Mouse (Mus musculus): ENCODE data around the gene Sprn. TPM values are rescaled to one million over a fixed set of nuclear protein-coding genes. Genes with fewer than 3 reads are reported as not detected.

Gene Sprn
- total RNA-seq, 1 experiment from 2014 or later, result 0.67 TPM

DNA sequence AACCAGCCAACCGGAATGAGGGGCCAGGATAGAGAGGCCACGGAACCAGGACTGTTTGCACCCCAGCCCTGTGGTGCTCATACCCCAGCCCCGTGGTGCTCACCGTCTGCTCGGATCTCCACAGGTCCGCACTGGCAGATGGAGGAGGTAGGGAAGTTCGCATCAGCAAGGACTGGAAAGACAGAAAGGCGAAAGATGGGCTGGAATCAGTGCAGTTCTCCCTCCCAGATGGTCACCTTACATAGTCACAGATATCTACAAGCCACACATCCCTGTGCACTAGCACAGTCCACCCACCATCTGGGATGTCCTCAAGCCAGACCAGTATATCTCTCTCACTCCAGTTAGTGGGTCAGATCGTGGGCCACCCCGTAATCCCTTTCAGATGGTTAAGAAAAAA, 53.2 kb downstream of the Sprn start:
- no peak for DNase-seq

Other genes starting within 250 kb of the Sprn start
- gene Utf1, start 211.1 kb downstream of the Sprn start, total RNA-seq (2021), result not detected in 2 replicates
- not detected in 2 replicates for gene 6430531B16Rik, start 176.1 kb downstream of the Sprn start, total RNA-seq (2021)
- gene Adam8, start 162.3 kb downstream of the Sprn start, total RNA-seq (2021), result 1.5 and 3.0 TPM in 2 replicates
- 16.3 and 18.2 TPM in 2 replicates for gene Zfp511, start 118.5 kb downstream of the Sprn start, total RNA-seq (2021)
- gene Tubgcp2, start 118.2 kb downstream of the Sprn start, total RNA-seq (2021), result 27.2 and 28.0 TPM in 2 replicates
- gene Msx3, start 105.8 kb downstream of the Sprn start, total RNA-seq (2021), result not detected in 2 replicates
- 6.8 and 7.7 TPM in 2 replicates for gene Caly, start 72.3 kb downstream of the Sprn start, total RNA-seq (2021)
- gene Prap1, start 61.5 kb downstream of the Sprn start, total RNA-seq (2021), result not detected in 2 replicates
- 70.4 and 79.8 TPM in 2 replicates for gene Fuom, start 52.4 kb downstream of the Sprn start, total RNA-seq (2021)
- 20.8 and 23.6 TPM in 2 replicates for gene Paox, start 39.1 kb downstream of the Sprn start, total RNA-seq (2021)
- 536 and 571 TPM in 2 replicates for gene Echs1, start 38.4 kb downstream of the Sprn start, total RNA-seq (2021)
- 41.3 and 48.7 TPM in 2 replicates for gene Mtg1, start 17.3 kb downstream of the Sprn start, total RNA-seq (2021)
- gene Olfr522, start 9.9 kb upstream of the Sprn start, total RNA-seq (2021), result not detected in 2 replicates
- not detected in 2 replicates for gene Olfr523, start 18.3 kb upstream of the Sprn start, total RNA-seq (2021)
- gene Olfr524, start 51.1 kb upstream of the Sprn start, total RNA-seq (2021), result not detected in 2 replicates
- gene Cd163l1, start 63.4 kb upstream of the Sprn start, total RNA-seq (2021), result 0.15 TPM in 1 of 2 replicates, not detected in the other
- gene 5830411N06Rik, start 92.4 kb upstream of the Sprn start, total RNA-seq (2021), result 0.30 TPM in 1 of 2 replicates, not detected in the other
- gene Olfr525, start 166.0 kb upstream of the Sprn start, total RNA-seq (2021), result not detected in 2 replicates
- not detected in 2 replicates for gene Olfr527, start 179.1 kb upstream of the Sprn start, total RNA-seq (2021)
- gene Olfr60, start 206.8 kb upstream of the Sprn start, total RNA-seq (2021), result not detected in 2 replicates
- gene Olfr530, start 221.5 kb upstream of the Sprn start, total RNA-seq (2021), result not detected in 2 replicates
- gene Olfr531, start 248.0 kb upstream of the Sprn start, total RNA-seq (2021), result not detected in 2 replicates

All from adrenal gland, postnatal 14 days (tissue).